Mouse (Mus musculus) right cerebral cortex, postnatal 25 days (tissue): ENCODE measurements around the gene Dlx5.

Experiments
- DNase-seq: peaks from one replicate; pipeline ENCODE4 v3.0.0; 2022

The Dlx5 gene

GRCm38 (mm10) chr6:6881638-6882190, at the start of gene Dlx5:
Gene Dlx5, minus strand, starts transcription at chr6:6882085.
- peak; percentile 44 for DNase-seq

DNA sequence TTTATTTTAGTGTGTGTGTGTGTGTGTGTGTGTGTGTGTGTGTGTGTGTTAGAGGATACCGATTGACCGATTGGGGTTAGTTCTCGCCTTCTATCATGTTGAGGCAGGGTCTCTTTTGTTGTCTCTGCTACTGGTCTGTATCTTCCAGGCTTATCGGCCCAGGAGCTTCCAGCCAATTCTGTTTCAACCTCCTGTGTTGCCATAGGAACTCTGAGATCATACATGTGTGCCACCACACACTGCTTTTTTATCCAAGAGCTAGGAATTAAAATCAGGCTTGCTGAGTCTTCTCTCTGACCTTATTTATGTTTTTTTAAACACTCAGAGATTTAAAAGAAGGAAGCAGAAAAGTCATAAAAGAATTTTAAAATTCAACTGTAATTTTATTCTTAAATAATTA, 49.6 kb upstream of the Dlx5 start:
- DNase-seq, result no peak

- DNase-seq, result no peak
These were observed 48.9 kb upstream of the Dlx5 start for GRCm38 (mm10) chr6:6930831-6931230.

- no peak for DNase-seq
These were observed 43.4 kb upstream of the Dlx5 start for GRCm38 (mm10) chr6:6925264-6925663.

DNA sequence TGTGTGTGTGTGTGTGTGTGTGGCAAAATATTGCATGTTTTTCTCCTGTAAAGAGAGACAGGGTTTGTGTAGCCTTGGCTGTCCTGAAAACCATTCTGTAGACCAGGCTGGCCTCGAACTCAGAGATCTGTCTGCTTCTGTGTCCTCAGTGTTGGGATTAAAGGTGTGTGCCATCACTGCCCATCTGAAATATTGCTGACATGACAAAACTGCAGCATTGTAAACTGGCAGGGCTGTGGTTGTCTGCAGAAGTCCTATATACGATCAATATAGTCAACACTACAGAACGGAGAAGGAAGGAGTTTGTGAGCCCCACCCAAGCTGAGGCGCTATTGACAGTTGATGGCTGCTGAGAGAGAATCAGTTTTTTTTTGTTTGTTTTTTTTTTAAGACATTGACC, 35.4 kb upstream of the Dlx5 start:
- no peak for DNase-seq

- no peak for DNase-seq
These were observed 33.6 kb upstream of the Dlx5 start for GRCm38 (mm10) chr6:6915526-6915915.

DNA sequence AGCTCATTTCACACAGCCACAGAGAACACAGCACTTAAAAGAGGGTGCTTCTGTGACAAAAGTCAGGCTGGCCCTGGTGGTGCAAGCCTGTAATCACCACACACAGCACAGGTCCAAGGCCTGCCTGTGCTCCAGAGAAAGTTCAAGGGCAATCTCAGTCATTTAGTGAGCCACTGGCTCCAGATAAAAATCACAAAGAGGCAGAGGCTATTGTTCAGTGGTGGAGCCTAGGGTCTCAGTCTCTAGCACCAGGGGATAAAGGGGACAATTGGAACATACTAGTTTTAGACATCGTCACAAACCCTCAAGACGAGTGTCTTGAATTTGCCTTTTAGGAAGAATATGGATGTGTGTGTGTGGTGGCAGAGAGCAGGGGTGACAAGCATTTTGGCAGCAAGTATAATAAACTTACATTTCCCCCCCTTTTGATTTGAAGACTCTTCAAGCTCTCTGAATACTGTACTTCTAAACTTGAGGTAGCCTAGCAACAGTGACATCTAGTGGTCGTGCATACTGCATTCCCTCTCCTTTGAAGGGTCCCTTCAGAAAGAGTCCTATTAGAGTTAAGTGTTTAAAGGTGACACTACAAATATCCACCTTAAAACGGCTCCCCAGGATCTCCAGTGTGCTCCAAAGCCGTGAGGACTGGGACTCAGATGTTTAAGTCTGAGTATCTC, 33.1 kb upstream of the Dlx5 start:
- peak; percentile 19 for DNase-seq

DNA sequence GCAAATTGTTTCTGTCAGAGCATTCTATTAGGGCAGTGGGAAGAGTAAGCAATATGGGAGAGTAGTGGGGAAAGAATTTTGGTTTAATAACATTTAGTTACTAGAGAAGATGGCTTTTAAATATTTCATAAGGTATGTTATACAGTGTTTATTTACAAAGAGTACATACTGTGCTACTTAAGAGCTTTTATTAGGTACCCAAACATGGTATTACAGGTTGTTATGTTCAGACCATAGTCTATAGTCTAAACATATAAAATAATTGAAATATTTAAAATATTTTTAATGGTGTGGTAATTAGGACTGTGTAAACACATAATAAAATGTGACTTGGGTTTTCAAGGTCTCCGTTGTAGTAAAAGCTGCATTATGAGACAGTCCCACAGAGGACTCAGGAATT, 32.4 kb upstream of the Dlx5 start:
- no peak for DNase-seq

DNA sequence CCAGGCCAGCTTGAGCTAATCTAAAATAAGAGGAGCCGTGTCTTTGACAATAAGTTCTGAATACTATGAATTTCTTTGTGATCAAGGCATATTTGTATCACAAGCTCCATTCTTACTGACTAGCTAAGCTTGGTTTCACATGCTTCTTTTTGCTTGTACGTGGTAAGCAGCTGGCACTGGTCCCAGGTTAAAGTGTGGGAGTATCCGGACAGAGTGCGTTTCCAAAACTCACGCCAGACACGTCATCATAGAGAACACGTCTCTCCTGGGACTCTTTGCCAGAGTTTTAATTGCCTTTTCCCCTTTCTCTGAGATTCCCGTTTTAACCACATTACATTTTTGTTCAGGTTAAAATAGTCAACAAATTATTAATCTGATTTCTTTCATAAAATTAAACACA, 27.7 kb upstream of the Dlx5 start:
- no peak for DNase-seq

DNA sequence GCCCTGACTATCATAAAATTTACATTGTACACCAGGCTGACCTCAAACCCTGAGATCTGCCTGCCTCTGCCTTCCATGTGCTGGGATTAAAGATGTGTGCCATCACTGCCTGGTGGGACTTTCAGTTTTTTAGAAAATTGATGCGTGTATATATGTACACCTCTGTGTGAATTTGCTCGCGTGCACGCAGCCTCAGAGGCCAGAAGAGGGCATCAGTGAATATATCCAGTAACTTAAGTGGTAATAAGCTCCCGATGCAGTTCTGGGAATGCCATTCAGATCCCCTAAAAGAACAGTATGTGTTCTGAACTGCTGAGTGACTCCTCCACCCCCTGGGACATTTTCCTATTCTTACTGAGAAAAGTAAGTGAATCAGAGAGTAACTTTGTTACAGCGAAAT, 8.2 kb upstream of the Dlx5 start:
- no peak for DNase-seq

GRCm38 (mm10) chr6:6886225-6886624, 4.3 kb upstream of the Dlx5 start:
- no peak for DNase-seq

DNA sequence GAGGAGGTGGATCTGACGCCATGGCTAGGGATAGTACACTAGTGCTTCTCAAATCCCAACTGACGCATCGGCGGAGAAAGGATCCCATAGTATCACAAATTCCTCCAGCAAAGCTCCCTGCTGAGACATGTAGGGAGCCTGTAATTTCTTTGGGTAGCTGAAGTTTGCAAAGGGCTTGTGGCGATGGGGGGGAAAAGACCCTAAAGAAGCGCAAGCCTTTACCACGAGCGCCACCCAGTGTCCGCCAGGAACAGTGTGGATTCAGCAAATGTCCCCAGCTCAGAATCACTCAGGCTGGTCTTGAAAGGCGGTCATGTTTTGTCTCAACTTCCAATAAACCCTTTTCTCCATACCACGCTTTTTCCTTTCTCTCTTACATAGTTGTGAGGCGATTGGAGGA, 3.0 kb upstream of the Dlx5 start:
- no peak for DNase-seq

DNA sequence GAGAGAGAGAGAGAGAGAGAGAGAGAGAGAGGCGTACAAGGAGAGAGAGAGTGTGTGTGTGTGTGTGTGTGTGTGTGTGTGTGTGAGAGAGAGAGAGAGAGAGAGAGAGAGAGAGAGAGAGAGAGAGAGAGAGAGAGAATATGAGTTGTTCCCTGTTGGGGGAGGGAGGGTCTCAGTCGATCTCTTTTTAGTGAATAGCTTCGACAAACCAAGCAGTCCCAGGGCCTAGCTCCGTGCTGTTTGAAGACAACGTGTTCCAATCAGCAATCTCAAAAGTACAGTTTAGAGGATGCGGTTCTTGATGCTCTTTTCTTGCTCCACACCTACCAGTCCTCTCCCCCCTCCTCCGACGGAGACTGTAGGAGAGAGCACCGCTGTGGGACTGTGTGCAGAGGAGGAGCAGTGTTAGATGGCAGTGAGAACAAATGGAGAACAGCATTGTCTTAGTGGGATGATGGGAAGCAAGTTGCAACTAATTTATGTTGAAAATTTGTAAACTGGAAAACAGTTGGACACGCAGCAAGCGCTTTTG, 447 bp upstream of the Dlx5 start:
- DNase-seq, result no peak

DNA sequence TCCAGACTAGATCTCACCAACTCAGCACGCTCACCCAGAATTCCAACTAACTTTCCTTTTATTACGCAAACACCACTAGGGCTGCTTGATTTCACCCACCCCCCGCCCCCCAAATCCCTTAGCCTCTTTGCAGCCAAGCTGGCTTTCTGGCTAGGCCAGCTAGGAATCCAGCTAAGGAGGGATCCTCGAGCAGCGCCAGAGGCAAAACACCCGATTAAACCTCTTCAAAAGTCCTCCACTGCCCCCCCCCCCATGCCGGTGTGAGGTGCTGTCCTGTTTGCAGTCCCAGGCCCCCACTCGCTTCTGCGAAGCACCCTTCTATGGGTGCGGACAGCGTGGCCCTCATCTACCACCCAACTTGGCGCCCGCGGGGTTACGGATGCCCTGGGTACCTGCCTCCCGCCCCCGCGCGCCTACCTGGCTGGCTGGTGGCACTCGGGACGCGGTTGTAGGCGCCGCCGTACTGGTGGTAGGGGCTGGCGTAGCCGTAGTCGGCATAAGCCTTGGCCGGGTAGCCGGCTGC, 709 bp downstream of the Dlx5 start:
- DNase-seq, result no peak

GRCm38 (mm10) chr6:6880361-6881114, 1.3 kb downstream of the Dlx5 start:
- no peak for DNase-seq

- DNase-seq, result no peak
These were observed 2.2 kb downstream of the Dlx5 start for GRCm38 (mm10) chr6:6879371-6880325.

- no peak for DNase-seq
These were observed 3.0 kb downstream of the Dlx5 start for GRCm38 (mm10) chr6:6878841-6879291.

GRCm38 (mm10) chr6:6877981-6878840, 3.7 kb downstream of the Dlx5 start:
- DNase-seq, result no peak

DNA sequence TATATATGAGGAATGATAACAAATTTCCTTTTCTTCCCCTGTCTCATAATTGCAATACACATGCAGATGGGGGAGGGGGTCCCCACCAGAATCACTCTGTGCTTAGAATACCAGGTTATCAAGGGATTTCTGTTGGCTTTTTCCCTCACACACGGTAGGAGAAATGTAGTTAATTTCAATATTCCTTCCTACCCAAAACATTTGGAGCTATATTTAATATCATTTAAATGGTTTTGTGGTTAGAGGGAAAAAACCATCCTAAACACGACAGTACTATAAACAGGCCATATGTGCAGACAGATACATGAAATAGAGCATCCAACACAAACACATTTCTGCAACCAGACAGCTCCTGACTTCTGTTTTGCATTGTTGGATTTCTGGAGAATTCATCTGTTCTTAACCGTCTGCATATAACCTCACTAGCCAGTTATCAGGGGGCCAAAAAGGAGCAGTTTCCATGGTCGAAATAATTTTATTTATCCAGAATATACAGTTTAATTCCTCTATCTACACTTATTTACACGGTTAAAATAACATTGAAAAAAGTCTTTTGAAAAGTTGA, 4.5 kb downstream of the Dlx5 start:
- DNase-seq, result no peak

GRCm38 (mm10) chr6:6876731-6877130, 5.2 kb downstream of the Dlx5 start:
- no peak for DNase-seq

- DNase-seq, result no peak
These were observed 5.7 kb downstream of the Dlx5 start for GRCm38 (mm10) chr6:6876231-6876630.
